Mouse (Mus musculus) hindbrain, embryonic 11.5 days (tissue): ENCODE results near the gene Olfr279. TPM values are rescaled to one million over a fixed set of nuclear protein-coding genes. Genes with fewer than 3 reads are reported as not detected.

ENCODE experiments used
- ATAC-seq: fragments of 200-750 bp; cut with Nextera tagmentation; 2 replicates; pipeline ENCODE4 v1.8.0; 2017; ENCODE audit warnings: mild to moderate bottlenecking, moderate TSS enrichment, moderate library complexity; ENCODE audit not compliant: low FRiP score
- DNase-seq: peaks from one replicate; pipeline ENCODE4 v3.0.0-alpha.2; 2015; ENCODE audit warnings: low spot score
- H3K27ac ChIP-seq: fragments of 300-500 bp; sonication (generic); 2 replicates; pipeline ENCODE4 v1.5.1; 2014; ENCODE audit warnings: mild to moderate bottlenecking, low read depth, low read length
- H3K27me3 ChIP-seq: fragments of 300-500 bp; sonication (generic); 2 replicates; pipeline ENCODE4 v1.6.1; 2014; ENCODE audit warnings: mild to moderate bottlenecking, low read length, moderate library complexity, mixed read lengths; ENCODE audit not compliant: control insufficient read depth, insufficient read depth
- H3K36me3 ChIP-seq: fragments of 300-500 bp; sonication (generic); 2 replicates; pipeline ENCODE4 v1.6.1; 2014; ENCODE audit warnings: mild to moderate bottlenecking, low read length, moderate library complexity, mixed read lengths; ENCODE audit not compliant: control insufficient read depth, insufficient read depth
- H3K4me1 ChIP-seq: fragments of 300-500 bp; sonication (generic); replicated peaks from 2 replicates; pipeline ENCODE4 v1.6.1; 2014; ENCODE audit warnings: low read length, mixed read lengths; ENCODE audit not compliant: control insufficient read depth, insufficient read depth
- H3K4me2 ChIP-seq: fragments of 300-500 bp; sonication (generic); replicated peaks from 2 replicates; pipeline ENCODE4 v1.6.1; 2014; ENCODE audit warnings: mild to moderate bottlenecking, low read depth, low read length
- H3K4me3 ChIP-seq: fragments of 300-500 bp; sonication (generic); 2 replicates; pipeline ENCODE4 v1.5.1; 2014; ENCODE audit warnings: low read depth, low read length
- H3K9ac ChIP-seq: fragments of 300-500 bp; sonication (generic); 2 replicates; pipeline ENCODE4 v1.6.1; 2014; ENCODE audit warnings: low read depth, low read length
- H3K9me3 ChIP-seq: fragments of 300-500 bp; sonication (generic); 2 replicates; pipeline ENCODE4 v1.6.1; 2016; ENCODE audit warnings: low read length; ENCODE audit not compliant: control insufficient read depth
- WGBS: fragments of 180-500 bp; shearing (Covaris S2); extraction: QIAGEN DNeasy Blood & Tissue Kit; methylation state at CpG from one replicate; pipeline ENCODE4 v1.1.7; 2014; 5-methylcytosine and 5-hydroxymethylcytosine counted together
- polyA plus RNA-seq: library from polyadenylated mRNA; unstranded; fragments of >200 nt; fragmentation: Nextera tagmentation; extraction: Ambion mirVana; gene quantifications from 2 replicates; pipeline ENCODE4 v1.2.1, GENCODE M21; 2014

Gene Olfr279
- polyA plus RNA-seq, 1 experiment from 2014 or later, result not detected

GRCm38 (mm10) chr15:98546843-98547242 lies 54.6 kb downstream of the Olfr279 start:
- Histone ChIP-seq H3K27ac (no peak overlapping the region), H3K4me3 (no peak overlapping the region), H3K9ac (no peak overlapping the region), H3K4me2 (no peak overlapping the region), H3K9me3 (no peaks in the 10 kb centered on the region), H3K4me1 (no peaks in the 10 kb centered on the region), H3K27me3 (no peaks in the 10 kb centered on the region), H3K36me3 (peaks cover 19% of the 10 kb centered on the region)
- no peak for DNase-seq
- WGBS, result 94% methylated on average over 5 of the region's 5 CpGs
- no peak for ATAC-seq

Other genes starting within 250 kb of the Olfr279 start
- gene H1fnt, start 235.1 kb upstream of the Olfr279 start, polyA plus RNA-seq, result not detected in 2 replicates
- 1.7 and 2.1 TPM in 2 replicates for gene Zfp641, start 196.2 kb upstream of the Olfr279 start, polyA plus RNA-seq
- gene Olfr285, start 175.0 kb upstream of the Olfr279 start, polyA plus RNA-seq, result not detected in 2 replicates
- gene Olfr284, start 151.4 kb upstream of the Olfr279 start, polyA plus RNA-seq, result not detected in 2 replicates
- gene Olfr283, start 111.5 kb upstream of the Olfr279 start, polyA plus RNA-seq, result not detected in 2 replicates
- not detected in 2 replicates for gene Olfr282, start 61.2 kb upstream of the Olfr279 start, polyA plus RNA-seq
- gene Olfr281, start 39.8 kb upstream of the Olfr279 start, polyA plus RNA-seq, result not detected in 2 replicates
- gene OR5BS1P, start 22.5 kb upstream of the Olfr279 start, polyA plus RNA-seq, result not detected in 2 replicates
- gene Lalba, start 9.7 kb upstream of the Olfr279 start, polyA plus RNA-seq, result not detected in 2 replicates
- 127 and 132 TPM in 2 replicates for gene Kansl2, start 41.9 kb downstream of the Olfr279 start, polyA plus RNA-seq
- gene Ccnt1, start 78.5 kb downstream of the Olfr279 start, polyA plus RNA-seq, result 63.8 and 67.8 TPM in 2 replicates
- not detected in 2 replicates for gene 4930415O20Rik, start 78.6 kb downstream of the Olfr279 start, polyA plus RNA-seq
- gene Adcy6, start 117.7 kb downstream of the Olfr279 start, polyA plus RNA-seq, result 12.4 and 17.3 TPM in 2 replicates
- gene Cacnb3, start 138.4 kb downstream of the Olfr279 start, polyA plus RNA-seq, result 41.3 and 42.9 TPM in 2 replicates
- gene Ddx23, start 170.5 kb downstream of the Olfr279 start, polyA plus RNA-seq, result 21.7 and 33.0 TPM in 2 replicates
- gene Rnd1, start 185.1 kb downstream of the Olfr279 start, polyA plus RNA-seq, result 5.2 and 5.9 TPM in 2 replicates
- gene Ccdc65, start 215.8 kb downstream of the Olfr279 start, polyA plus RNA-seq, result 2.4 and 3.0 TPM in 2 replicates
- 13.0 and 15.5 TPM in 2 replicates for gene Fkbp11, start 235.8 kb downstream of the Olfr279 start, polyA plus RNA-seq